ENCODE assay signal across 8 mouse cellular contexts in genomic region chr11:69094697-69095429, GRCm38 (mm10). TPM values are rescaled to one million over a fixed set of nuclear protein-coding genes. Genes with fewer than 3 reads are reported as not detected.
DNase-seq lines count a peak whose midpoint lies in the region; ATAC-seq and TF ChIP-seq lines count a peak whose summit lies in the region.

TSS of gene Per1 (plus strand) at chr11:69095217.

- H3K4me2 ChIP-seq in kidney, embryonic 15.5 days: peak within 1 kb of the TSS; percentile 96
- peak within 1 kb of the TSS; percentile 90 for H3K4me2 ChIP-seq in myocyte (ENCODE audit: low read depth)

- H3ac ChIP-seq in myocyte (ENCODE audit: control insufficient read depth, insufficient read length): no peak within 1 kb of the TSS

- no peaks in the 10 kb centered on the region for H3K27me3 ChIP-seq in heart, embryonic 10.5 days (ENCODE audit: insufficient read depth, poor library complexity, severe bottlenecking)
- no peaks in the 10 kb centered on the region for H3K27me3 ChIP-seq in kidney, embryonic 15.5 days
- H3K27me3 ChIP-seq in liver, adult 2 months (ENCODE audit: control insufficient read depth, insufficient read depth, low read length): no peaks in the 10 kb centered on the region
- H3K27me3 ChIP-seq in myocyte (ENCODE audit: control insufficient read depth, insufficient read depth, insufficient read length): no peaks in the 10 kb centered on the region
- no peaks in the 10 kb centered on the region for H3K27me3 ChIP-seq in splenic B cell, adult 2 months (ENCODE audit: control insufficient read depth, insufficient read depth, low read length, poor library complexity, severe bottlenecking)

- peaks cover 30% of the 10 kb centered on the region for H3K36me3 ChIP-seq in heart, embryonic 10.5 days
- H3K36me3 ChIP-seq in kidney, embryonic 15.5 days: peaks cover 29% of the 10 kb centered on the region
- peaks cover 2% of the 10 kb centered on the region; the same call in 1 of the 2 replicates for H3K36me3 ChIP-seq in liver, adult 2 months (ENCODE audit: control insufficient read depth, insufficient read depth, low read length)
- H3K36me3 ChIP-seq in myocyte (ENCODE audit: control insufficient read depth, insufficient read depth): peaks cover 20% of the 10 kb centered on the region
- H3K36me3 ChIP-seq in splenic B cell, adult 2 months (ENCODE audit: control insufficient read depth, insufficient read depth, low read length, poor library complexity, severe bottlenecking): peaks cover 6% of the 10 kb centered on the region

- DNase-seq in B cell, adult 2 months: peak; percentile 98 to 99
- peak; percentile 100 for DNase-seq in brain, adult 2 months (ENCODE audit: low read depth, low spot score)
- peak; percentile 100 for DNase-seq in heart, embryonic 10.5 days (ENCODE audit: low spot score)
- peak; percentile 99 for DNase-seq in liver, adult 2 months (ENCODE audit: extremely low read depth, low read depth, low spot score)
- DNase-seq in splenic B cell, adult 2 months (ENCODE audit: low read depth, low spot score): peak; percentile 100

- peak; percentile 70 for ATAC-seq in erythroblast, adult 5-6 weeks (replicated peaks; ENCODE audit: low FRiP score, poor library complexity, severe bottlenecking)
- ATAC-seq in kidney, embryonic 15.5 days (replicated peaks; ENCODE audit: low FRiP score): peak; percentile 92

- WGBS in heart, embryonic 10.5 days: under 1% methylated on average over 37 of the region's 37 CpGs
- under 1% methylated on average over 37 of the region's 37 CpGs for WGBS in kidney, embryonic 15.5 days
- under 1% methylated on average over 37 of the region's 37 CpGs for WGBS in liver, adult 2 months

- peaks cover 62% of the 10 kb centered on the region for H3K4me1 ChIP-seq in heart, embryonic 10.5 days
- peaks cover 79% of the 10 kb centered on the region for H3K4me1 ChIP-seq in kidney, embryonic 15.5 days
- peaks cover 13% of the 10 kb centered on the region for H3K4me1 ChIP-seq in liver, adult 2 months (ENCODE audit: control insufficient read depth, insufficient read depth, low read length)

- H3K9me3 ChIP-seq in heart, embryonic 10.5 days: no peaks in the 10 kb centered on the region
- H3K9me3 ChIP-seq in kidney, embryonic 15.5 days (replicated peaks): no peaks in the 10 kb centered on the region

- H3K4me3 ChIP-seq in heart, embryonic 10.5 days: peak within 1 kb of the TSS; percentile 73
- peak within 1 kb of the TSS; percentile 61 for H3K4me3 ChIP-seq in kidney, embryonic 15.5 days (replicated peaks)
- H3K4me3 ChIP-seq in liver, adult 2 months (ENCODE audit: insufficient read depth, low read depth, low read length): peak within 1 kb of the TSS; percentile 82
- peak within 1 kb of the TSS; percentile 36 for H3K4me3 ChIP-seq in myocyte

- peaks cover 6% of the 10 kb centered on the region; the same call in 1 of the 2 replicates for H3K79me2 ChIP-seq in liver, adult 2 months (ENCODE audit: control insufficient read depth, insufficient read depth, low read length)
- peaks cover 6% of the 10 kb centered on the region for H3K79me2 ChIP-seq in myocyte (ENCODE audit: control insufficient read depth, insufficient read depth)

- peak within 1 kb of the TSS; percentile 90 for H3K27ac ChIP-seq in heart, embryonic 10.5 days
- peak within 1 kb of the TSS; percentile 95 for H3K27ac ChIP-seq in kidney, embryonic 15.5 days
- H3K27ac ChIP-seq in liver, adult 2 months (replicated peaks; ENCODE audit: insufficient read depth, low read depth, low read length): peak within 1 kb of the TSS; percentile 98

- TF ChIP-seq POLR2A in liver, adult 2 months (IDR thresholded peaks at IDR 0.05; ENCODE audit: extremely low read depth, insufficient read depth, low read length): peak; percentile 93
- peak; percentile 63 for TF ChIP-seq POLR2A in myocyte (IDR thresholded peaks at IDR 0.05; ENCODE audit: insufficient read length, low read depth)

- TF ChIP-seq CTCF in liver, adult 2 months (IDR thresholded peaks at IDR 0.05; ENCODE audit: low read depth, low read length): no peak

- peak within 1 kb of the TSS; percentile 62 for H3K9ac ChIP-seq in kidney, embryonic 15.5 days
- peak within 1 kb of the TSS; percentile 88 for H3K9ac ChIP-seq in liver, adult 2 months (ENCODE audit: low read depth, low read length)

TF ChIP-seq in myocyte, 11 proteins besides CTCF, POLR2A, EP300 and RAD21:
- TF ChIP-seq SRF (IDR thresholded peaks at IDR 0.05; ENCODE audit: control insufficient read depth, insufficient read length, low read depth) (peak; percentile 53), USF1 (IDR thresholded peaks at IDR 0.05; ENCODE audit: low read depth) (peak; percentile 57), POLR2AphosphoS2 (IDR thresholded peaks at IDR 0.05; ENCODE audit: insufficient read length, low read depth) (peak; percentile 83), MAX (IDR thresholded peaks at IDR 0.05; ENCODE audit: low read depth) (peak; percentile 98), REST (IDR thresholded peaks at IDR 0.05; ENCODE audit: insufficient read depth, insufficient read length) (no peak)

RNA-seq across cellular contexts. Expression of gene Per1, which starts in this region (rescaled TPM):
- 2.3 and 3.1 TPM in 2 replicates for total RNA-seq in erythroblast, adult 5-6 weeks (2015; ENCODE audit: low replicate concordance)
- 1.7 and 1.9 TPM in 2 replicates for total RNA-seq in erythroblast, adult 5-6 weeks (2017; ENCODE audit: low replicate concordance)
- 8.0 and 8.8 TPM in 2 replicates for polyA plus RNA-seq in heart, embryonic 10.5 days (2016; fragmentation: Nextera tagmentation; extraction: Ambion mirVana)
- polyA plus RNA-seq in kidney, embryonic 15.5 days (2015; fragmentation: Nextera tagmentation; extraction: Ambion mirVana): 12.1 and 13.7 TPM in 2 replicates
- 8.0 and 9.0 TPM in 2 replicates for total RNA-seq in liver, adult 2 months (2014; rRNA removed)
- polyA plus RNA-seq in liver, adult 2 months (2012; rRNA removed): 4.6 and 6.9 TPM in 2 replicates
- 8.9 TPM for polyA plus RNA-seq in myocyte (2012; fragmentation: generic; extraction: Trizol)

Comparison
In these comparisons a context has a peak if more than half of its experiments do, and no peak if none do; other contexts are left out.
1. Peak in every context shown above with its lines: DNase-seq, ATAC-seq, H3K4me3 ChIP-seq and H3K27ac ChIP-seq.